Mouse (Mus musculus) liver, postnatal 0 days (tissue): Measurements from ENCODE around the gene Hemk1.

Experiments used
- CTCF ChIP-seq: sonication (generic); IDR thresholded peaks from 2 replicates; pipeline ENCODE4 v1.5.1; 2016; ENCODE audit warnings: antibody characterized with exemption, low read depth
- EP300 ChIP-seq: IDR thresholded peaks from 2 replicates; pipeline ENCODE4 v1.6.1; 2016; ENCODE audit warnings: antibody characterized with exemption, low read depth, mild to moderate bottlenecking

GRCm38 (mm10) chr9:107281241-107281987 lies 56.7 kb downstream of the Hemk1 start:
- TF ChIP-seq CTCF (no peak), EP300 (no peak)
